Mouse (Mus musculus) liver, embryonic 16.5 days (tissue): ENCODE measurements at regions not wholly inside any gene's neighbourhood (a gene's known extent, or its start where the extent isn't known, plus 50 kb on each side); places are given as distances from the start of the nearest gene placed in this dataset.

Experiments
- ATAC-seq: fragments of 200-750 bp; cut with Nextera tagmentation; 2 replicates; pipeline ENCODE4 v1.8.0; 2017; ENCODE audit warnings: low read depth, mild to moderate bottlenecking, moderate number of reproducible peaks, moderate library complexity
- H3K27ac ChIP-seq: fragments of 300-500 bp; sonication (generic); 2 replicates; pipeline ENCODE4 v1.5.1; 2014; ENCODE audit warnings: mild to moderate bottlenecking, low read length
- H3K27me3 ChIP-seq: fragments of 300-500 bp; sonication (generic); 2 replicates; pipeline ENCODE4 v1.6.1; 2014; ENCODE audit warnings: low read depth, low read length, mixed read lengths; ENCODE audit not compliant: control insufficient read depth, insufficient read depth
- H3K36me3 ChIP-seq: fragments of 300-500 bp; sonication (generic); 2 replicates; pipeline ENCODE4 v1.6.1; 2014; ENCODE audit warnings: mild to moderate bottlenecking; ENCODE audit not compliant: control insufficient read depth, insufficient read depth
- H3K4me1 ChIP-seq: fragments of 300-500 bp; sonication (generic); 2 replicates; pipeline ENCODE4 v1.6.1; 2014; ENCODE audit warnings: low read depth, low read length, mixed read lengths; ENCODE audit not compliant: control insufficient read depth
- H3K4me2 ChIP-seq: fragments of 300-500 bp; sonication (generic); 2 replicates; pipeline ENCODE4 v1.6.1; 2014; ENCODE audit warnings: low read depth, low read length, mixed read lengths
- H3K4me3 ChIP-seq: fragments of 300-500 bp; sonication (generic); 2 replicates; pipeline ENCODE4 v1.5.1; 2014; ENCODE audit warnings: low read depth, mild to moderate bottlenecking, low read length
- H3K9ac ChIP-seq: fragments of 300-500 bp; sonication (generic); 2 replicates; pipeline ENCODE4 v1.6.1; 2014; ENCODE audit warnings: low read depth, low read length
- H3K9me3 ChIP-seq: fragments of 300-500 bp; sonication (generic); replicated peaks from 2 replicates; pipeline ENCODE4 v1.6.1; 2016; ENCODE audit warnings: low read length; ENCODE audit not compliant: control insufficient read depth
- WGBS: fragments of 180-500 bp; shearing (Covaris S2); extraction: QIAGEN DNeasy Blood & Tissue Kit; methylation state at CpG from one replicate; pipeline ENCODE4 v1.1.7; 2014; ENCODE audit not compliant: insufficient replicate concordance; 5-methylcytosine and 5-hydroxymethylcytosine counted together

DNA sequence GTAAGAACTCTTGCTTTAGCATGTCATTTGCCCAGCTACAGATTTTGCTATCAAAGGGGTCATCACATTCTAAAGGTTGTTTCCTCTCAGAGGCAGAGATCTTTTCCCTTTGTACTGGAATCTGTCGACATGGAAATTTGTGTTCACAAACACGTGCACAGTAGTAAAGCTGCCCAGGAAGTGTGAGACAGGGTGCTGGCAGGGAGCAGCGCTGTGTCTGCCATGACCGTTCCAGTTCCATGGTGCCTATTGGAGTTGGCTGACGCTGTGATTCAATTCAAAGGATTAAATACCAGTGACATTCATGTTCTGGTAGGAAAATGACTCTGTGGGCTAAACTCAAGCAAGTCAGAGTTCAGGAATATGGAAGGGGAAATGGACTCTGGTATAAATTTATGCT lies 627.1 kb downstream of the Stpg2 start:
- no peak for ATAC-seq
- Histone ChIP-seq H3K4me3 (no peak overlapping the region), H3K9ac (no peak overlapping the region), H3K4me1 (no peaks in the 10 kb centered on the region), H3K27me3 (no peaks in the 10 kb centered on the region), H3K27ac (no peak overlapping the region), H3K36me3 (no peaks in the 10 kb centered on the region), H3K9me3 (no peaks in the 10 kb centered on the region), H3K4me2 (no peak overlapping the region)
- 64% methylated on average over 5 of the region's 5 CpGs for WGBS

DNA sequence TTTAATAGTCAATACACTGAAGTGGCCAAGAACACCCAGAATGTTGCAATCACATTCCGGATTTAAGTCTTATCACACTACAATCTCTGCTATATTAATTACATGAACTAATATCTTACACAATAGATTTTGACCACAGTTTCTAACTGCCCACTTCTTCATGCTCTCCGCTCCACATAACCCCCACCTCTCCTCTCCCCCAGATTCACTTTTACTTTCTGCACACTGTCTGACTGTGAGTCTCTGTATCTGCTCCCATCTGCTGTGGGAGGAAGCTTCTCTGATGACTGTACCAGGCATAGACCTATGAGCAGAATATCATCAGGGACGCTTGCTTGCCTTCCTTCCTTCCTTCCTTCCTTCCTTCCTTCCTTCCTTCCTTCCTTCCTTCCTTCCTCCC lies 636.5 kb downstream of the Stpg2 start:
- 46% methylated on average over 3 of the region's 3 CpGs for WGBS
- no peak for ATAC-seq
- H3K9ac ChIP-seq, result no peak overlapping the region
- H3K36me3 ChIP-seq, result no peaks in the 10 kb centered on the region
- H3K4me3 ChIP-seq, result no peak overlapping the region
- no peaks in the 10 kb centered on the region for H3K9me3 ChIP-seq
- H3K4me1 ChIP-seq, result no peaks in the 10 kb centered on the region
- H3K27ac ChIP-seq, result no peak overlapping the region
- H3K4me2 ChIP-seq, result no peak overlapping the region
- H3K27me3 ChIP-seq, result no peaks in the 10 kb centered on the region

DNA sequence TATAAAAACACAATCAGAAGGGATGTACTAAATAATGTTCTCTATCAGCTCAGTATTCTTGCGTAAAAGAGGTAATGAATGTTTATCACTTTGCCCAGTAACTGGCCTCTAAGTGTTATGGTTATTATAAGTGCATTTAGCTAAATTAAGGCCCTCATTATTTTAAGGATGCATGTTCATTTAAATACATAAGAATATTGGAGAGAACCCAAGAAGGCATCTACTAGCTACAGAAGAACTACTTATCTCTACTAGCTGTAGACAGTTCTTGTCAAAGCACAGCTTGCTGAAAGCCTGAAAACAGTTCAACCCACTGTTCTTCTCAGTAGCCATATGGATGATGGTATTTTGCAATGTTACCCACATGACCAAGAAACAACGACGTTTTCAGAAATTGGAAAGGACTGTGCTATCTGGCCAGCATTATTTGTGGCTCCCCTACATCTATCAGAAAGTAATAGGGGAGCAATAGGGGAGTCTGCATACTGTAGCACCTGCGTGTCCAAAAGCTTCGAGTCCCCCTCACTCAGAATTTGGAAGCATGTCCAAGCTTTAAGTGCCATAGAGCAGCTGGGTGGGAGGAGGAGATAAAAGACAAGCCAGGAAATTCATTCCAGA lies 637.6 kb downstream of the Stpg2 start:
- Histone ChIP-seq H3K4me3 (no peak overlapping the region), H3K9ac (no peak overlapping the region), H3K4me1 (no peaks in the 10 kb centered on the region), H3K27ac (no peak overlapping the region), H3K27me3 (no peaks in the 10 kb centered on the region), H3K4me2 (no peak overlapping the region), H3K36me3 (no peaks in the 10 kb centered on the region), H3K9me3 (no peaks in the 10 kb centered on the region)
- 50% methylated on average over 5 of the region's 5 CpGs for WGBS
- ATAC-seq, result no peak

DNA sequence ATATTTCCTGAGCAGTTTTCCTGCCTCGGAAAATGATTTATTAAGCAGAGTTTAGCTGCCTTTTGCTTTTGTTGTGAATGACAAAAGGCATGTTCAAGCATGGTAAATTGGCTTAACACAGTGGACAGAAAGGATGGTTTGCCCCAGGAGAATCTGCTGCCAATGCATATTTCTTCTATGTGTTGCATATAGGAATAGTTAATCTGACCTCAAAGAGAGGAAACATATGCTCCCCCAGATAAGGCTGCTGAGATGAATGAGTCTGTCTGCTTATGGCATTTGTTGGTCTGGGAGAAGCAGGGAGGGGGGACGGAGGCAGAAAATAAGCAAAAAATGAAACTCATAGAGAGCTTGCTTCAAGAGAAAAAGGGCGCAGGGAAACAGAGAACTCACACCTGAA lies 638.9 kb downstream of the Stpg2 start:
- H3K4me3 ChIP-seq, result no peak overlapping the region
- WGBS, result 33% methylated on average over 3 of the region's 3 CpGs
- no peaks in the 10 kb centered on the region for H3K27me3 ChIP-seq
- H3K9ac ChIP-seq, result no peak overlapping the region
- no peak overlapping the region for H3K4me2 ChIP-seq
- peak; percentile 43; the same call in 1 of the 2 replicates for ATAC-seq
- no peaks in the 10 kb centered on the region for H3K36me3 ChIP-seq
- H3K9me3 ChIP-seq, result no peaks in the 10 kb centered on the region
- H3K4me1 ChIP-seq, result no peaks in the 10 kb centered on the region
- H3K27ac ChIP-seq, result no peak overlapping the region

DNA sequence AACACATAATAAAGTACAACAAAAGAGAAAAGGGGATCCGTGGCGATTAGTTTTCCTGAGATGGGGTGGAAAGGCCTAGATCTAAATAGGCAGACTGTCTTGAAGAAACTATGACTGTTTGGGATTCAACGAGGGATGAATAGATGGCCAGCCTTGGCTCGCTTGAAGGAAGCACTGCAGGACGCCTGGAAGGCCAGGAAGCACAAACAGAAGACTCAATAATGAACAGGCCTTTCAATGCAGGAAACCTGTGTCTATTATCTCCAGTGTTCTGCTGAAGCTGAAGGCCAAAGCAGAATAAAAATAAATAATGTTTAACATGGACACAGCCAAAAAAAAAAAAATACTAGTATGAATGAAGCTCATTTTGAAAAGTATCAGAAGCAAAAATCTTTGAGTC lies 642.3 kb downstream of the Stpg2 start:
- H3K27ac ChIP-seq, result no peak overlapping the region
- no peak overlapping the region for H3K4me3 ChIP-seq
- 50% methylated on average over 5 of the region's 5 CpGs for WGBS
- no peaks in the 10 kb centered on the region for H3K27me3 ChIP-seq
- H3K36me3 ChIP-seq, result no peaks in the 10 kb centered on the region
- no peak overlapping the region for H3K9ac ChIP-seq
- no peak for ATAC-seq
- no peak overlapping the region for H3K4me2 ChIP-seq
- H3K4me1 ChIP-seq, result no peaks in the 10 kb centered on the region
- no peaks in the 10 kb centered on the region for H3K9me3 ChIP-seq

DNA sequence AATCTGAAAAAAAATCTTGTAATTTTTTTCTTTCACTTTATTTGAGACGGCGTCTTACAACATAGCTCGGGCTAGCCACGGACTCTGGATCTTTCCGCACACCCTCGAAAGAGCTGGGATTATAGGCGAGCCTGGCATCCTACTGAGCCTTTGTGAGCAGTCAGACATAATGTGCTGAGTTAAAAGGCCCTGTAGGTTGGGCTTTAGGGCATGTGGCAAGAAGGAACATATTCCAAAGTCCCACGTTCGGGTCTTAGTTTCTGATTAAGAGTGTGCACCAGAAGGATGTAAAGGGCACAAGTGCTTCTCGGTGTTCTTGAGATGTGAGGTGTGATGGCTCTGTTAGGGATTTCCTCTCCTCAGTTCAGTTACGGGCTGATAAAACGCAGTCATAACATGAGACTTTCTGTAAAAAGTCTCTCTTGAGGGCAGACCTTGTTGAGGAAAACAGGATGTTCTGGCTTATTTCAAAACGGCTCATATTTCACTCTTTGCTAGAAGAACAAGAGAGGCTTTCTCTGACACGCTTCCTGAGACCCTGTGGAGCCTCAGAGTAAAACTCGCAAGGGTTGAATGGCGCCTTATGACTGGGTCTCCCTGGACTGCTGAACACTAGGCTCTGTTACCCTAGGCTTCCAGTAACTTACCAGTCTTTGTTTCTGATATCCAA lies 654.6 kb downstream of the Stpg2 start:
- no peaks in the 10 kb centered on the region for H3K4me1 ChIP-seq
- no peak overlapping the region for H3K4me2 ChIP-seq
- H3K27me3 ChIP-seq, result no peaks in the 10 kb centered on the region
- no peak overlapping the region for H3K27ac ChIP-seq
- 48% methylated on average over 16 of the region's 16 CpGs for WGBS
- no peak overlapping the region for H3K4me3 ChIP-seq
- no peaks in the 10 kb centered on the region for H3K9me3 ChIP-seq
- H3K9ac ChIP-seq, result no peak overlapping the region
- no peaks in the 10 kb centered on the region for H3K36me3 ChIP-seq
- ATAC-seq, result no peak

DNA sequence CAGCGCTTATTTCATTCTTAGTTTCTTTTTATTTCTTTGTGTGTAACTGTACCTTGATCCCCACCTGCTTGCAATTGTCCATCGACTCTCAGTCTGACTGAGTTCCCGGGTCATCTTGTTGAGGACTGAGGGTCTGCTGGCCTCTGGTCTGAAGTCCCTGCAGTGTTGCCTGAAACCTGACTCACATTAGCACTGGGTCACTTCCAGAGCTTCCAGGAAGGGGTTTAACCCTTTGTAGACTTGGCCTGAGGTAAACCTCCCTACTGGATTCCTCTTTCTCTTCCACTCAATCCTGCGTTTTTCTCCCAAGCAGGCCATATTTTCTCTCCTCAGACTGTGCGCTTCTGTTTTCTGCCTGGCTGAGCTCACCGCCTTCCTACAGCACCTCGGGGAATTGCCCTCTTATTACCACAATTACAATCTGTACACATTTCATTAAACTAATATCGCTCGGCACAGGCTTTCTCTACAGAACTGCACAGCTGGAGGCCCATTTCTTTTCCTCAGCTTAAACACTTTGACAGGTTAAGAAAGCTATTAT lies 655.4 kb downstream of the Stpg2 start:
- Histone ChIP-seq H3K9me3 (no peaks in the 10 kb centered on the region), H3K4me2 (no peak overlapping the region), H3K4me3 (no peak overlapping the region), H3K4me1 (no peaks in the 10 kb centered on the region), H3K27ac (no peak overlapping the region), H3K9ac (no peak overlapping the region), H3K36me3 (no peaks in the 10 kb centered on the region), H3K27me3 (no peaks in the 10 kb centered on the region)
- 64% methylated on average over 9 of the region's 9 CpGs for WGBS
- no peak for ATAC-seq

DNA sequence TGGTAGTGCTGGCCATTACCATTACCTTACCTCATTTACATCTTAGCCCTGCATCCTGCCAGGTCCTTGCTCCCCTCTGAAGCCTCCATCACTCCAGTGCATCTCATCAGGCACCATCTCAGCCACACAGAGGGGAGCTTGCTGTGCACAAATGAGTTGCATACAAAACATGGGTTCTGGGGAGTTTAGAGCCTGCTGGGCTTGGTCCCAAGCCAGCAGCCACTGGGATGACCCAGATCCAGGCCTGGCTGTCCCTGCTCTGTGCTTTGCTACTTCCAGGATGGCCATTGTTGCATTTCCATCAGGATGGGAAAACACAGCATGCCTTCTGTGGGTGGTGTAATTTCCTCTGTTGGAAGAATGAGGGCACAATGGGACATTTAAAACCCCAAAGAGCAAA lies 660.8 kb downstream of the Stpg2 start:
- no peak for ATAC-seq

DNA sequence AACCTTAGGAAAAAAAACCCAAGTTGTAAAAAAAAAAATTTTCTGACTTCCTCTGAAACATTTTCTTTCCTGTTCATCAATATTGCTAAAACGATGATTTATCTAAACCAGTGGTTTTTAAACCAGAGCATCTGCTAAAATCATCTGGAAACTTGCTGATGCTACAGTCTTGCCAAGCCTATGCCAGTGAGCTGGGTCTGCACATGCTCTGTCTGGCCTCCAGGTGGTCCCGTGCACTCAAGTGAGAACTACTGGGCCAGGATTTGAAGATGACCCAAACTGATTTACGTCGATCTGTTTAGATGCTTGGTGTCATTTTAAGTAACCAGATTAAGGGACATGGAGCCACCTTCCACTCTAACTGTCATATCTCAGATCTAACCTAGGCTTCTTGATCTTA lies 661.5 kb downstream of the Stpg2 start:
- no peak overlapping the region for H3K4me2 ChIP-seq
- H3K27me3 ChIP-seq, result no peaks in the 10 kb centered on the region
- H3K4me3 ChIP-seq, result no peak overlapping the region
- no peaks in the 10 kb centered on the region for H3K4me1 ChIP-seq
- WGBS, result 74% methylated on average over 4 of the region's 4 CpGs
- H3K27ac ChIP-seq, result no peak overlapping the region
- no peak for ATAC-seq
- H3K36me3 ChIP-seq, result no peaks in the 10 kb centered on the region
- H3K9ac ChIP-seq, result no peak overlapping the region
- H3K9me3 ChIP-seq, result no peaks in the 10 kb centered on the region

More for the DNA sequence above, 660.8 kb downstream of the Stpg2 start:
- Histone ChIP-seq H3K36me3 (no peaks in the 10 kb centered on the region), H3K4me2 (no peak overlapping the region), H3K27ac (no peak overlapping the region), H3K4me3 (no peak overlapping the region), H3K27me3 (no peaks in the 10 kb centered on the region), H3K9me3 (no peaks in the 10 kb centered on the region), H3K9ac (no peak overlapping the region), H3K4me1 (no peaks in the 10 kb centered on the region)
